Mouse (Mus musculus) cortical plate, adult 2 months (tissue): ENCODE data around the gene Bglap2. TPM values are rescaled to one million over a fixed set of nuclear protein-coding genes. Genes with fewer than 3 reads are reported as not detected.

ENCODE experiments used
- H3K27ac ChIP-seq: fragments of 200-500 bp; 2 replicates; pipeline ENCODE4 v1.5.1; 2012; ENCODE audit warnings: low read length, control low read depth, inconsistent platforms; ENCODE audit not compliant: insufficient read depth
- H3K4me1 ChIP-seq: fragments of 200-500 bp; 2 replicates; pipeline ENCODE4 v1.6.1; 2011; ENCODE audit warnings: low read length; ENCODE audit not compliant: control insufficient read depth, insufficient read depth
- H3K4me3 ChIP-seq: fragments of 200-500 bp; 2 replicates; pipeline ENCODE4 v1.5.1; 2011; ENCODE audit warnings: mild to moderate bottlenecking, low read length, control low read depth; ENCODE audit not compliant: insufficient read depth
- CTCF ChIP-seq: fragments of 200-500 bp; IDR thresholded peaks from 2 replicates; pipeline ENCODE4 v1.5.1; 2011; ENCODE audit warnings: mild to moderate bottlenecking, control low read depth, low read length; ENCODE audit not compliant: insufficient read depth; ENCODE audit errors: extremely low read depth
- POLR2A ChIP-seq: fragments of 200-500 bp; IDR thresholded peaks from 2 replicates; pipeline ENCODE4 v1.6.1; 2011; ENCODE audit warnings: mild to moderate bottlenecking, low read length, control low read depth; ENCODE audit not compliant: insufficient read depth; ENCODE audit errors: extremely low read depth
- polyA plus RNA-seq: library from polyadenylated mRNA; depleted of rRNA; stranded (reverse); fragments of >200 nt; gene quantifications from 2 replicates; pipeline ENCODE4 v1.2.3, GENCODE M21; 2012

Gene Bglap2
- polyA plus RNA-seq, 1 experiment = not detected

DNA sequence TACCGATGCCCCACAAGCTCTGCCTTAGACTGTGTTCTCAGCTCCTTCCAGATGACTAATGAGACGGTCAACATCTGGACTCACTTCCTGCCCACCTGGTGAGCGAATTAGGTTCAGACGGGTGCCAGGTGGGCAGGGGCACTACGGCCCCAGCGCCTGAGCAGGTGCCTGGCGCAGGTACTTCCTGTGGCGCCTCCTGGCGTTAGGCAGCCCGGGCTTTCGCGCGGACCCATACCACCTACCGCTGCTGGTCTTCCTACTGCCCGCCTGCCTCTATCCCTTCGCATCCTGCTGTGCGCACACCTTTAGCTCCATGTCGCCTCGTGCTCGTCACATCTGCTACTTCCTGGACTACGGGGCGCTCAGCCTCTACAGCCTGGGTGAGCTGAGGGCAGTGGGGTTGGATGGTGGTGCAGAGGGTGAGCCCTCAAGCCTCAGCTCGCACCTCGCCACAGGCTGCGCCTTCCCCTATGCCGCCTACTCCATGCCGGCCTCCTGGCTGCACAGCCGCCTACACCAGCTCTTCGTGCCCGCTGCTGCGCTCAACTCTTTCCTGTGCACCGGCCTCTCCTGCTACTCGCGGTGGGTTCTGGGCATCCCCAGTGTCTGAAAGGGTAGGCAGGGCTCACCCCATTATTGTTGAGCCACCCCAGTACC is 12.7 kb downstream of the Bglap2 start:
- Histone ChIP-seq H3K4me3 (no peak overlapping the region), H3K27ac (no peak overlapping the region), H3K4me1 (peaks cover 2% of the 10 kb centered on the region; the same call in 1 of the 2 replicates)
- TF ChIP-seq POLR2A (no peak), CTCF (no peak)

DNA sequence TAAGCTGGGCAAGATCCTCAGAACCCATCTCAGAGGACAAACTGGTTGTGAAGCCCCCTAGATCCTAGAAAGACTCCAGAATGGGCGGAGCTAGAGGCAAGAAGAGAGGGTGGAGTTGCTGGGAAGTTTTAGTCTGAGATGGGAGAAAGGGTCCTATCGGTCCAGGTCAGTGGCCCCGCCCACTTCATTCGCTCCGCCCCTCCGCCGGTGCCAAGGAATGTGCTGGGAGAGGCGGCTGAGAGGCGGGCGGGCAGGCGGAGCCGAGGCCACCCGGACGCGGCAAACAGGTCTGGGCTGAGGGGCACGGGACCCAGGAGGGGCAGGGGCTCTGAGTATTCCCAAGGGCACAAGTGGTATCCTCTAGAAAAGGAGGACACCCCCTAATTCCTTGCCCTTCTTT is 14.2 kb downstream of the Bglap2 start, which contains the start of gene Paqr6:
TSS of gene Paqr6 (plus strand) at position 248 of the 400 bp plus-strand sequence.
- H3K4me3 ChIP-seq = no peak within 1 kb of the TSS
- TF ChIP-seq CTCF = no peak
- TF ChIP-seq POLR2A = no peak
- H3K27ac ChIP-seq = peak within 1 kb of the TSS; percentile 53
- peaks cover 2% of the 10 kb centered on the region; the same call in 1 of the 2 replicates for H3K4me1 ChIP-seq

DNA sequence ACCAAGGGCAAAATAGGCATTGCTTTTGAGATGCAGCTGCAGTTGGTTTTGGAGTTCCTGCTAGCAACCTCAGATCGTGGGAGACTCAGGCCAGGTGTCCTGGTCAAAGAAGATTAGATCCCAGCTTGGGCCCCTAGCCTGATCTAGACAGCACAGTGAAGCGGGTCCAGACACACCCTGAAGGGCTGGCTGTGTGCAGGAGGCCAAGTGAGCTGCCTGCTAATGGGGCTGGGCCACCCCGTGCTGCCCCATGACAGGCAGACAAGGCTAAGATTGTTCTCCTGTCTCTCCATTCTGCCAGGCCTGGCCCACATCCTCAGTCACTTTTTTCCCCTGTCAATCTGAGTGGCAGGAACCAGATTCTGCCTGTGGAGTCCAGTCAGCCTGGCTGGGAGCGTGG is 14.8 kb downstream of the Bglap2 start:
- TF ChIP-seq CTCF (no peak), POLR2A (no peak)
- Histone ChIP-seq H3K27ac (peak overlapping the region; percentile 53), H3K4me3 (no peak overlapping the region), H3K4me1 (peaks cover 2% of the 10 kb centered on the region; the same call in 1 of the 2 replicates)

DNA sequence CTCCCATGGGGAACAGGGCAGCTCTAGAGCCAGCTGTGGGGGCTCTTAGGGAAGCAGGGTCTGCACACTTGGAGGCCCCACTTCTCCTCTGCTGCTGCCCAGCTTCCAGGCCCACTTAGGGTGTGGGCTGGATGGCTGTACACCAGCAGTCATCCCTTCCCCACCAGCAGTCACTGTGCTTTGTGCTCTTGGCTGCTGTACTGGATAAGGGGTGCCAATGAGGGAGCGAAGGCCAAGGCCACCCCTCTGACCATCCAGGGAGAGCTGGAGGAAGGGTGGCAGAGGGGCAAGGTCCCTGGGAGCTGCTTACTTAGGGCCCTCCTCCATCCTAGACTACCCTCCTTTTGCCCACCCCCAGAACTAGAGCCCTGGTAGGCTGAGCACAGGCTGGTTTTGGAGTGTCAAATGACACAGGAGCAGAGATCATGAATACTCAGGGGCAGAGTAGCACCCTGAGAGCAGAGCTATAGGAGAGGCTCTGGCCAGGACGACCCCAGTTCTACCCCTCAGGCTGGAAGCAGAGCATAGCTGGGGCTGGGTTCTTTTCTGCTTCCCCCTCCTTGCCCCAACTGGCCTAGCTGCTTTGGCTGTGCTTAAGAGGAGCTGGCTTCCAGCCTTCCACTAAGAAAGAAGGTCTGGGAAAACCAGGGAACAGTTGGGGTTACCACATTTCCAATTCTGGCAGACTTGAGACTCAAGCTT is 16.7 kb downstream of the Bglap2 start:
- TF ChIP-seq CTCF = no peak
- no peak for TF ChIP-seq POLR2A
- Histone ChIP-seq H3K27ac (peak overlapping the region; percentile 76), H3K4me3 (no peak overlapping the region), H3K4me1 (peaks cover 2% of the 10 kb centered on the region; the same call in 1 of the 2 replicates)

DNA sequence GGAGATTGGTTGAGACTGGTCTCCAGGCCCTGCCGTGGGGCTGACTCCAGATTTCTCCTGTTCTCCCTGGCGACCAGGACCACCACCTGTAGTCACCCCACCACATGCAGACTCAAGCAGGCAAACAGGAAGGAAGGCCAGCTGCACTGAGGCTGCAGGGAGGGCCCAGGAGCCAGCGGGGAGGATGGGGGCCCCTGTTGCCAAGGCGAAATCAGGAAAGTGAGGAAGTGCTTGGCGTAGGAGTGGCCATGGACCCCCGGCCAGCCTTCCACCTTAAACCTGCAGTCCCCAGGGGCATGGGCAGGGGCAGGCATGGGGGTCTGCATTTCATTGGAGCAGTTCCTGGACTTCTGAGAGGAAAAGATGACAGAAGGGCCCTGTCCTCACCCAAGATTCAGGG is 17.4 kb downstream of the Bglap2 start:
- Histone ChIP-seq H3K4me1 (peaks cover 2% of the 10 kb centered on the region; the same call in 1 of the 2 replicates), H3K27ac (no peak overlapping the region), H3K4me3 (no peak overlapping the region)
- TF ChIP-seq CTCF = no peak
- no peak for TF ChIP-seq POLR2A

DNA sequence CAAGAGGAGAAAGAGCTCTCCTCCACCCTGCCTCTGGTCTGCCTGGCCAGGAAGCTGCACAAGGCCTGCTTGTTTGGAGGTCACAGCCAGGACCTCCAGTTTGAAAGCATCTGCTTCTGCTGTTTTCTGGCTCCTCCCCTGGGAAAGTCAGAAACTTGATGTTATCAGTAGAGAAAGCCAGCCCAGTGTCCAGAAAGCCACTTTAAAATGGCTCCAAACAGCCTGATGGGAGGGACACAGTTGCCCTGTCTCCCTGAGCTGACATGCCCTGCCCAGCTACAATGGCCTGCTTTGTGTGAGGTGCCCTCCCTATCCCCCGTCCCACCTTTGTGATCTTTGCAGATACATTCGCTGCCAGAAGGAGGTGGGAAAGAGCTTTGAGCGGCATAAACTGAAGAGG is 18.5 kb downstream of the Bglap2 start:
- H3K27ac ChIP-seq = peak overlapping the region; percentile 32; the same call in 1 of the 2 replicates
- TF ChIP-seq POLR2A (no peak), CTCF (no peak)
- no peak overlapping the region for H3K4me3 ChIP-seq
- H3K4me1 ChIP-seq = no peaks in the 10 kb centered on the region; the same call in 1 of the 2 replicates

DNA sequence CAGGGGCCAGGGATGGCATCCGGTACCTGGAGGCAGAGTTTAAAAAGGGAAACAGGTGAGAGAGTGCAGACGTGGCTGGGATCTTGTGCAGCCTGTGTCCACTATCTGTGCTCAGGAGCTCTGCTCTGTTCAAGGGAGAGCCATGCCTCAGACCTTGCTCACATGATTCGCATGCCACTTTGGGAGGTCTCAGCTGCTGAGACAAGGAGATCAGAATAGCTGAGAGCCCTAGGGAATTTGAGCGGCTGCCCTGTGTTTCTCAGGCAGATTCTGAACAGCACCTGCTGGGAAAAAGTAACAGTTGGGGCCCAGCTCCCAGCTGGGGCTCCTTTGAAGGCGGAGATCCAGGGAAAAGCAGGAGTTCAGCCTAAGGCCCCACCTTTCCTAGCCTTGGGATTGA is 18.9 kb downstream of the Bglap2 start:
- no peaks in the 10 kb centered on the region; the same call in 1 of the 2 replicates for H3K4me1 ChIP-seq
- no peak overlapping the region for H3K4me3 ChIP-seq
- H3K27ac ChIP-seq = peak overlapping the region; percentile 32; the same call in 1 of the 2 replicates
- TF ChIP-seq POLR2A (no peak), CTCF (no peak)

DNA sequence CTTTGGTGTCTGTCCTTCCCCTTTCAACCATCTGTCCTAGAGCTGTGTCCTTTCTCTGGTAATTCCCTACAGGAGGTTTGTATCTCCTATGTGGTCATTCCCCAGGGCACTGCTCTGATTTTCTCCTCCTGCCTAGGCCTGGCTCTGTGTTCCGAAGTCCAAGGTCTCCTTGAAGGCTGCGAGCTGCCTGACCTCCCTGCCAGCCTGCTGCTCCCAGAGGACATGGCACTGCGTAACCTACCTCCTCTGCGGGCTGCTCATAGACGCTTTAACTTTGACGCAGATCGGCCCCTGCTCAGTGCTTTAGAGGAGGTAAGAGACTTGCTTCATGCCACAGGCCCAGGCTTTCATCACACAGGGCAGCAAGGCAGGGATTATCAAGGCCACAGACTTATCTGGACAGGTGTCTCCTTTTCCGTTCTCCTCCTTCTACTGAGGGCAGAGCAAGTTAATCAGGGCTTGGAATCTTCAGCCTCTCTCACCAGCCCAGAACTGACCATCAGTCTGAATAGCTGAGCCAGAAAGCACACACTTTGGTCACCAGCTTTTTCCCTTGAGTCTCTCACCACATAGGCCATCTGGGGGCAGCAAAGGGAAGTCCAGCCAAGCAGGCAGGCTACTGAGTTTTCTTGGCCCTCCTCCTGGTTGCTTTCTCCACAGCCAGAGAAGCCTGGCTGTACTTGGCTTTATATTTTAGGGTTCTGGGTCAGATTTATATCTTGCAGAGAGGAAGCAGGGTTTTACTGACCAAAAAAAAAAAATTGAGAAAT is 23.9 kb downstream of the Bglap2 start:
- Histone ChIP-seq H3K27ac (no peak overlapping the region), H3K4me3 (no peak overlapping the region), H3K4me1 (no peaks in the 10 kb centered on the region; the same call in 1 of the 2 replicates)
- TF ChIP-seq CTCF = 0 out of 2 replicates have a peak, but pooled peaks have one; percentile 30
- no peak for TF ChIP-seq POLR2A

DNA sequence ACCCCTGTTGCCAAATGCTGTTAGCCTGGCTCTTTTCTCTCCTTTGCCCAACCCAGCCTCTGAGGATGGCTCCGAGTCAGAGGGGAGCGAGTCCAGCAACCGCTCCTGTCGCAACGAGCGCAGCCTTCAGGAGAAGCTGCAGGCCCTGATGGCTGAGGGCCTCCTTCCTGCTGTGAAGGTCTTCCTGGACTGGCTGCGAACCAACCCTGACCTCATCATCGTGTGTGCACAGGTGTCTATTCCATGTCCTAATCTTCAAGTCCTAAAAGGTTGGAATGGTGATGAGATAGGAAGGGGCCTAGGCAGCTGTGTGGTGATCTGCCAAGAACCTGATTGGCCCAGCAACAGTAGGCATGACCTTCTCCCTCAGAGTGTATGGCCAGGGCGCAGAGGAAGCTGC is 25.6 kb downstream of the Bglap2 start:
- H3K4me3 ChIP-seq = no peak overlapping the region
- no peak for TF ChIP-seq POLR2A
- no peak for TF ChIP-seq CTCF
- no peak overlapping the region for H3K27ac ChIP-seq

DNA sequence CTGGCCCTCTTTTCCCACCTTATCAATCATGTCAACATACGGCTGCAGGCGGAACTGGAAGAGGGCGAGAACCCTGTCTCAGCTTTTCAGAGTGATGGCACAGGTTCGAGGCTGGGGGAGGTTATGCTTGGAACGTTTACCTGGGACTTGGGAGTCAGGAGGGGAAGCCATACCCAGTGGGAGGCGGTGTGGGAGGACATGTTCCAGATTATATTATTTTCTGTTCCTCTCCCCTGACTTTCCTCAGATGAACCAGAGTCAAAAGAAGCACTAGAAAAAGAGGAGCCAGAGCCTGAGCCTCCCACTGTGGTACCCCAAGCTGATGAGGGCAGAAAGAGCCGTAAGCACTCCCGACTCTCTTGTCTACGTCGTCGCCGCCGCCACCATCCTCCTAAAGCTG is 27.8 kb downstream of the Bglap2 start:
- Histone ChIP-seq H3K4me3 (no peak overlapping the region), H3K27ac (no peak overlapping the region), H3K4me1 (no peaks in the 10 kb centered on the region)
- TF ChIP-seq CTCF = no peak
- TF ChIP-seq POLR2A = no peak

More for the DNA sequence above, 25.6 kb downstream of the Bglap2 start:
- H3K4me1 ChIP-seq = no peaks in the 10 kb centered on the region; the same call in 1 of the 2 replicates
